Mouse (Mus musculus) CH12.LX (cell line): ENCODE results near the gene Rho.

Experiments
- CHD2 ChIP-seq: IDR thresholded peaks from 2 replicates; pipeline ENCODE4 v1.6.1; 2011; ENCODE audit warnings: low read length, improper control_type of control experiment
- CTCF ChIP-seq, 2 experiments: IDR thresholded peaks in 1 of 2; conservative IDR thresholded peaks in 1 of 2; 2 replicates each; pipeline ENCODE4 v1.5.1; 2011 to 2012; ENCODE audit warnings: low read depth in 2 of 2, low read length in 2 of 2, improper control_type of control experiment in 1 of 2, inconsistent platforms in 1 of 2, mild to moderate bottlenecking in 1 of 2, moderate library complexity in 1 of 2
- E2F4 ChIP-seq: IDR thresholded peaks from 2 replicates; pipeline ENCODE4 v1.6.1; 2011; ENCODE audit warnings: low read depth, low read length, improper control_type of control experiment; ENCODE audit not compliant: insufficient replicate concordance
- JUND ChIP-seq: conservative IDR thresholded peaks from 2 replicates; pipeline ENCODE4 v1.6.1; 2011; ENCODE audit warnings: low read depth, low read length, improper control_type of control experiment
- KAT2A ChIP-seq: IDR thresholded peaks from 2 replicates; pipeline ENCODE4 v1.6.1; 2012; ENCODE audit warnings: low read length, improper control_type of control experiment, inconsistent platforms; ENCODE audit not compliant: insufficient replicate concordance
- MAZ ChIP-seq: IDR thresholded peaks from 2 replicates; pipeline ENCODE4 v1.6.1; 2012; ENCODE audit warnings: low read depth, mild to moderate bottlenecking, inconsistent platforms, low read length, improper control_type of control experiment, moderate library complexity
- PAX5 ChIP-seq: IDR thresholded peaks from 2 replicates; pipeline ENCODE4 v1.6.1; 2012; ENCODE audit warnings: low read length, inconsistent platforms, mixed read lengths
- POLR2A ChIP-seq: IDR thresholded peaks from 2 replicates; pipeline ENCODE4 v1.6.1; 2011; ENCODE audit warnings: low read depth, mild to moderate bottlenecking, improper control_type of control experiment, low read length
- TBP ChIP-seq: conservative IDR thresholded peaks from 2 replicates; pipeline ENCODE4 v1.6.1; 2011; ENCODE audit warnings: low read depth, low read length, improper control_type of control experiment

- no peak for TF ChIP-seq E2F4
- no peak for TF ChIP-seq POLR2A
- no peak for TF ChIP-seq CTCF (conservative IDR thresholded peaks at IDR 0.05 in 1 of 2, IDR thresholded peaks at IDR 0.05 in 1 of 2; ENCODE audit: low read depth in 2 of 2, low read length in 2 of 2)
- no peak for TF ChIP-seq PAX5
- TF ChIP-seq JUND, result peak; percentile 43; the same call in 1 of the 2 replicates
- TF ChIP-seq MAZ, result no peak
- no peak for TF ChIP-seq TBP
- TF ChIP-seq KAT2A, result no peak
- peak; percentile 51 for TF ChIP-seq CHD2
These were observed 12.2 kb downstream of the Rho start for GRCm38 (mm10) chr6:115943498-115944427.
